Mouse (Mus musculus) limb, embryonic 14.5 days (tissue): Measurements from ENCODE around the gene Asah2. TPM values are rescaled to one million over a fixed set of nuclear protein-coding genes. Genes with fewer than 3 reads are reported as not detected.
A peak's percentile ranks its signal among the peaks of the same experiment; 100 is the strongest.

Source experiments
- ATAC-seq: fragments of 200-750 bp; cut with Nextera tagmentation; 2 replicates; pipeline ENCODE4 v1.8.0; 2017; ENCODE audit warnings: low read depth, moderate number of reproducible peaks, moderate TSS enrichment; ENCODE audit not compliant: low FRiP score
- DNase-seq: peaks from one replicate; pipeline ENCODE4 v3.0.0-alpha.2; 2015; ENCODE audit warnings: low spot score
- H3K27ac ChIP-seq: fragments of 300-500 bp; sonication (generic); replicated peaks from 2 replicates; pipeline ENCODE4 v1.5.1; 2014; ENCODE audit warnings: low read depth, mild to moderate bottlenecking, low read length, moderate library complexity, mixed read lengths
- H3K27me3 ChIP-seq: fragments of 300-500 bp; sonication (generic); 2 replicates; pipeline ENCODE4 v1.6.1; 2014; ENCODE audit warnings: low read length, mixed read lengths; ENCODE audit not compliant: control insufficient read depth, insufficient read depth
- H3K36me3 ChIP-seq: fragments of 300-500 bp; sonication (generic); 2 replicates; pipeline ENCODE4 v1.6.1; 2014; ENCODE audit warnings: mild to moderate bottlenecking, low read length, moderate library complexity, mixed read lengths; ENCODE audit not compliant: control insufficient read depth, insufficient read depth
- H3K4me1 ChIP-seq: fragments of 300-500 bp; sonication (generic); 2 replicates; pipeline ENCODE4 v1.6.1; 2014; ENCODE audit warnings: antibody characterized with exemption, low read length, mixed read lengths; ENCODE audit not compliant: control insufficient read depth, insufficient read depth
- H3K4me2 ChIP-seq: fragments of 300-500 bp; sonication (generic); replicated peaks from 2 replicates; pipeline ENCODE4 v1.6.1; 2014; ENCODE audit warnings: low read depth, mild to moderate bottlenecking, low read length, moderate library complexity; ENCODE audit not compliant: severe bottlenecking
- H3K4me3 ChIP-seq: fragments of 300-500 bp; sonication (generic); replicated peaks from 2 replicates; pipeline ENCODE4 v1.5.1; 2014; ENCODE audit warnings: low read length
- H3K9ac ChIP-seq: fragments of 300-500 bp; sonication (generic); 2 replicates; pipeline ENCODE4 v1.6.1; 2014; ENCODE audit warnings: mild to moderate bottlenecking, low read depth, low read length, moderate library complexity; ENCODE audit not compliant: severe bottlenecking
- H3K9me3 ChIP-seq: fragments of 300-500 bp; sonication (generic); 2 replicates; pipeline ENCODE4 v1.6.1; 2016; ENCODE audit warnings: low read length; ENCODE audit not compliant: control insufficient read depth
- POLR2A ChIP-seq: fragments of 200-500 bp; IDR thresholded peaks from 2 replicates; pipeline ENCODE4 v1.8.0; 2012; ENCODE audit warnings: inconsistent platforms, mild to moderate bottlenecking, moderate library complexity, borderline replicate concordance; ENCODE audit not compliant: insufficient read depth, insufficient read length; ENCODE audit errors: extremely low read depth
- WGBS: fragments of 180-500 bp; shearing (Covaris S2); extraction: QIAGEN DNeasy Blood & Tissue Kit; methylation state at CpG from one replicate; pipeline ENCODE4 v1.1.7; 2014; 5-methylcytosine and 5-hydroxymethylcytosine counted together
- polyA plus RNA-seq, 2 experiments: library from polyadenylated mRNA; depleted of rRNA in 1 of 2; stranded (reverse) in 1 of 2; unstranded in 1 of 2; fragments of >200 nt; fragmentation: Nextera tagmentation in 1 of 2; extraction: Ambion mirVana in 1 of 2; gene quantifications; 2 replicates each; pipeline versions ENCODE4 v1.2.1 to v1.2.3; 2012 to 2014

The Asah2 gene
- polyA plus RNA-seq, 2 experiments, result 2.2 to 6.4 TPM

DNA sequence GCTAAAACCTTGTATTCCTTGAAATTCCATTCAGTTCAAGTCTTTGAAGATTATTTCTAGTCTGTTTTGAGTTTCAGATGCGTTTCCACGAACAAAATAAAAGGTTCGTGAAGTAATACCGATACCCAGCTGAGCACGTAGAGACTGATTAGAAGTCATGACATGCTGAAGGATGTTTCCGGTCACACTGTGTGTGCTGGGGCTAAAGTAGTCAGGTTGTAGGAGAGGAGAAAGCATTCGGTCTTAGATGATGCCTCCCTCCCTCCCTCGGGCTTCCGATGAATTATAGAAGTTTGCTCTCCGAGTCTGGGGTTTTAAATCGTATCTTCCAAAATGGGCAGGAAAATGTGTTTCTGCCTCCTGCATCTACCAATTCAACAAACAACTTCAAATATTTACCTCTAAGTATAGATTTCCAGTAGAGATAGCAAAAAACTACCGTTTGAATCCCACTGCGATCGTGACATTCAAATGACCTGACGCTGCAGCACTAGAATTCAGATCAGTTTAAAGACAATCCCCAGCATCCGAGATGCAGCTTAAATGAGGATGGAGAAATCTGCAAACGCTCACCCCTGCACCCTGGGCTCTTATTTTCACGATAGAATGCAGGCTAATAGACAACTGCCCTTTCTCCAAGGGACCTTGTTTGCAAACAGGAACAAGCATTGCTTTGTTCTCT, 5.6 kb downstream of the Asah2 start:
- H3K9me3 ChIP-seq, result no peaks in the 10 kb centered on the region
- no peak overlapping the region for H3K27ac ChIP-seq
- peak overlapping the region; percentile 13; the same call in 1 of the 2 replicates for H3K4me3 ChIP-seq
- DNase-seq (no peak), ATAC-seq (no peak)
- no peak overlapping the region for H3K9ac ChIP-seq
- no peaks in the 10 kb centered on the region for H3K36me3 ChIP-seq
- H3K27me3 ChIP-seq, result no peaks in the 10 kb centered on the region
- H3K4me2 ChIP-seq, result peak overlapping the region; percentile 29
- H3K4me1 ChIP-seq, result no peaks in the 10 kb centered on the region
- WGBS, result 36% methylated on average over 18 of the region's 18 CpGs
- no peak for TF ChIP-seq POLR2A

GRCm38 (mm10) chr19:32098582-32098981, 9.4 kb downstream of the Asah2 start:
- H3K27me3 ChIP-seq, result no peaks in the 10 kb centered on the region
- no peak overlapping the region for H3K27ac ChIP-seq
- WGBS, result 80% methylated on average over 3 of the region's 3 CpGs
- no peaks in the 10 kb centered on the region for H3K36me3 ChIP-seq
- DNase-seq (no peak), ATAC-seq (no peak)
- no peak overlapping the region for H3K9ac ChIP-seq
- no peaks in the 10 kb centered on the region for H3K9me3 ChIP-seq
- no peak overlapping the region for H3K4me2 ChIP-seq
- TF ChIP-seq POLR2A, result no peak
- no peak overlapping the region for H3K4me3 ChIP-seq
- H3K4me1 ChIP-seq, result no peaks in the 10 kb centered on the region

DNA sequence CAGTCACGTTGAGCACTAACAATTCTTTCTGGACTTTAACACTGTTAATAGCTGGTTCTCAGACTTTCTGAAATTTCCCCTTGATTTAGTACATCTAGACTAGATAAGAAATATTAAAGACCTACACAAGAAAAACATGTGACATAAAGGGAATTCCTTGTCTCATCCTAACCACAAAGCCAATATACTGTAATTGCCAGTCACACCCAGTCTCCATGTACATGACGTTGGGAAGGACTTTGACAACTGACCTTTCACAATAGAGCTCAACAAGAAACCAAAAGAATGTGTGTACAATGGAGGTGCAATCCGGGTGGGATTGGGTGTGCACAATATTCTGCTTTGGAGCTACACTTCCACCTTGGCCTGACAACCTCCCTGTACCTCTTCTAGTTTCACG, 15.7 kb downstream of the Asah2 start:
- Histone ChIP-seq H3K9ac (no peak overlapping the region), H3K4me3 (no peak overlapping the region), H3K27ac (no peak overlapping the region), H3K36me3 (no peaks in the 10 kb centered on the region), H3K4me1 (no peaks in the 10 kb centered on the region), H3K9me3 (no peaks in the 10 kb centered on the region), H3K4me2 (no peak overlapping the region), H3K27me3 (no peaks in the 10 kb centered on the region)
- 90% methylated on average over 4 of the region's 4 CpGs for WGBS
- DNase-seq (no peak), ATAC-seq (no peak)
- TF ChIP-seq POLR2A, result no peak

DNA sequence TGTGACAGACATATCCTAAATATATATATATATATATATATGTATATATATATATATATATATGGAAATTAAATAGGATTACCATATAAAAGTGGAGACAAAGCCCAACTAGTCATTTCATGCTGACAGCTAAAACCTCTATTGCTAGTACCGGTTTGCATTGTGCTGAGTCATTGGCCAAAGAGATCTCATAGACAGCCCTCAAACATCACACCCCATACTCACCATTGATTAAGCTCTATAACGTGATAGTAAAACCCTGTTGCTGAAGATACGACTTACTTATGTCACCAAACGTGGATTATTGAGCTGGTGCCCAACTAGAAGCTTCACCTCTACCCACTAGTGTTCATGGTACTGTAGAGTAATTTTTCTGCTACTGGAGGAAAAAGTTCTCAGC, 17.2 kb downstream of the Asah2 start:
- Histone ChIP-seq H3K9ac (no peak overlapping the region), H3K27ac (no peak overlapping the region), H3K4me3 (no peak overlapping the region), H3K4me2 (no peak overlapping the region), H3K36me3 (no peaks in the 10 kb centered on the region), H3K4me1 (no peaks in the 10 kb centered on the region), H3K27me3 (no peaks in the 10 kb centered on the region), H3K9me3 (no peaks in the 10 kb centered on the region)
- no peak for DNase-seq
- ATAC-seq, result no peak
- WGBS, result 91% methylated on average over 4 of the region's 4 CpGs
- TF ChIP-seq POLR2A, result no peak

- 88% methylated on average over 1 of the region's 1 CpGs for WGBS
- DNase-seq (no peak), ATAC-seq (no peak)
- no peak overlapping the region for H3K27ac ChIP-seq
- H3K9me3 ChIP-seq, result no peaks in the 10 kb centered on the region
- no peaks in the 10 kb centered on the region for H3K4me1 ChIP-seq
- H3K27me3 ChIP-seq, result no peaks in the 10 kb centered on the region
- no peak overlapping the region for H3K4me2 ChIP-seq
- H3K36me3 ChIP-seq, result no peaks in the 10 kb centered on the region
- no peak for TF ChIP-seq POLR2A
- no peak overlapping the region for H3K4me3 ChIP-seq
- no peak overlapping the region for H3K9ac ChIP-seq
These were observed 19.4 kb downstream of the Asah2 start for GRCm38 (mm10) chr19:32088570-32088969.
